Mouse (Mus musculus) spleen, postnatal 36 days (tissue): ENCODE data around the gene Nppb.
A peak's percentile ranks its signal among the peaks of the same experiment; 100 is the strongest.

ENCODE experiments used
- DNase-seq, 2 experiments: peaks; one replicate each; pipeline ENCODE4 v3.0.0; 2022; ENCODE audit warnings: low spot score in 2 of 2, mixed read lengths in 1 of 2

The Nppb gene

DNA sequence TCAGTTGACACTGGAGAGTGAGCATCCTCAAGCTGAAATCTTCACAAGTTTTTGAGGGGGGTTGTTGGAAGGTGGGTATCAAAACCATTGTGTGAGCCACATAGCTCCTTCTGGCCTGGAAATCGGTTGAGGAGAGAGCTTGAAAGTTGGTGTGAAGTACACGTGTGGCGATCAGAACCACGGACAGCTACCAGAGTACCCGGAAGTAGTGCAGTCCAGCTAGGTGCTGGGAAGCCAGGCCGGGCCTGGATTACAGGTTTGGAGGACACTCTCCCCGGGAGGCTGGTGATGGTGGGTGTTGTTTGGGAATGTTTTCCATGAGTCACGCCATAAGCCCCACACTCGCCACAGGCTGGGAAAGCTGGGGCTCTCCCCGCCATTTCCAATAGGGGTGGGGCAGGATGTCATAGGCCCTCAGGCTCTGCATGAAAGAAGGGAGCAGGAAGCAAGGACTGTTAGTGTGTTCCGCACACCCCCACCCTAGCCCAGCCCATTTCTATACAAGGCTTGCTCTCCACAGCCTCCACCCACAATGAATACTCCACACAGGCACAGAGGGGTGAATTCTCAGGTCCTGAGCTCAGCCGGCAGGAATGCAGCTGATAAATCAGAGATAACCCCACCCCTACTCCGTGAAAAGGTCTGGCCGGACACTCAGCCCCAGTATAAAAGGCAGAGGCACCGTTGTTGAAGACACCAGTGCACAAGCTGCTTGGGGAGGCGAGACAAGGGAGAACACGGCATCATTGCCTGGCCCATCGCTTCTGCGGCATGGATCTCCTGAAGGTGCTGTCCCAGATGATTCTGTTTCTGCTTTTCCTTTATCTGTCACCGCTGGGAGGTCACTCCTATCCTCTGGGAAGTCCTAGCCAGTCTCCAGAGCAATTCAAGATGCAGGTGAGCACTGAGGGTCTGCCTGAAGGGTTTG, at the start of gene Nppb:
Gene Nppb, plus strand, starts transcription at position 584 of the 928 bp plus-strand sequence.
- no peak for DNase-seq

DNA sequence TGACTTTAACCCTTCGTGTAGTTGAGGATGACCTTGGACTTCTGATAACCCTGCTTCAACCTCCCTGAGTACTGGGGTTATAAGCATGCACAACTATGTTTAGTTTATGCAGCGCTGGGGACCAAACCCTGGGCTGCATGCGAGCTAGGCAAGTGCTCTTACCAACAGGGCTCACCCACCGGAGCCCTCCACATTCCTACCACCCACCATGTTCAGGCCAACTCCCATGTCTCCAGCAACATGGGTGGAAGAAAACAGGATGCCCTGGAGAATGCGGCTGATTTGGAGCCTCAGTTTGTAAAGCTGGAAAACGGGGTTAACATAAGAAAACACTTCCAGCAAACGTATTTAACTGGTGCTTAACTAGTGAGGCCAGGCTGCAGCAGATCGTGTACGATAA, 49.7 kb upstream of the Nppb start:
- DNase-seq = no peak

DNA sequence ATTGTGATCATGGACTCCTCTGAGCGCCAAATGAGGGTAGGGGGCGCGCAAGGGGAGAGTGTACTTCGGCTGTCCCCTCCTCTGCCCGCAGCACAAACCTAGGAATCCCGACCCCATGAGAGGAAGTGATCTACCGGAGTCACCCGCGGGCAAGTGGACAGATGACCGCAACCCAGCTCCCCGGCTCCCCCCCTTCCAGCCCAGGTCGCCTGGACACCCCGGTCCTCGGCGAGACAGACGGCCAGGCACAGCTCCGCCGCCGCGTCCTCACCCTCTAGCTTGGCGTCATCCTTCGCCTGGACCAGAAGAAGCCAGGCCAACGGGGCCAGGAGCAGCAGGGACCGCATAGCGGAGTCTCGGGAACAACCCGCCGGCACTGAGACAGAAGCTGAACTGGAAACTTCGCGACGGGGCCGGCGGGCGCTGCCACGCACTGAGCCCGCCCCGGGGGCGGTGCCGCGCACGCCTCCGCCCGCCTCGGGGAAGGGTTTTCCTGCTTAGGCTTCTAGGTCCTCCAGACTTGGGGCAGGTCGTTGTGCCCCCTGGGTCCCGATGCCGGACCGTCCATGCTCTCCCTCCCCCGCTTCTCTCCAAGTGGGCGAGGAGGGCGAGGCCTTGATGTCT, 49.1 kb upstream of the Nppb start, which contains the start of gene Plod1:
Gene Plod1, minus strand, starts transcription at position 437 of the 624 bp plus-strand sequence.
- peak; percentile 77 to 79 for DNase-seq

DNA sequence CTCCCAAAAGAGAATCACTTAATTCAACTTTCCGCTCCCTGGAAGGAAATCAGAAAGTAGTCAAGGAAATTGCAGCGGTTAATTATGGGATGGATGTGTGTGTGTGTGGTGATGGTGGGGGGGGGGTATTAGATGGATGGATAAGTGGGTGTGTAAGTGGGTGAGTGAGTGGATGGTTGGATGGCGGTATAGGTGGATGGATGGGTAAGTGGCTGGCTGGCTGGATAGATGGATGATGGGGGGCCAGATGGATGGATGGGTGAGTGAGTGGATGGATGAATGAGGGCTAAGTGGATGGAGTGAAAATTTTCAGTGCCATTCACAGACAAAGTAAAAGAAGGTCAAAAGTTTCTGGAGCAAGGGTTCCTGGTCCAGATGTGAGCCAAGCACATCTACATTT, 48.6 kb upstream of the Nppb start:
- DNase-seq = no peak

DNA sequence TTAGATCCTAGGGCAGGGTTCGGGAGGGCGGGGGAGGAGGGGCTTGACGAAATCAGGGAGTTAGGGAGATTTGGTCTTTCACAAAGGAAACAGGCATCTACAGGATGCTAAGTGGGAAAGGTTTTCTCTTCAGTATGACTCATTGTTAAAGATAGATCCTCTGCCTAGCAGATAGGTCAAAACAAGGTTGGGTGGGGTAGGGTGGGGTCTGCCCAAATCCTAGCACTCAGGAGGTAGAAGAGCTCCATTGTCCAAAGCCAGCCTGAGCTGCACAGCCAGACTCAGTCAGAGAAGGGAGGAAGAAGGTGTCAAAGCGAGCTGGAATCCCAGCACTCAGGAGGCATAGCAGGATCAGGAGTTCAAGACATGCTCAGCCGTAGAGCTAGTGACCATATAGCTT, 48.1 kb upstream of the Nppb start:
- no peak for DNase-seq

DNA sequence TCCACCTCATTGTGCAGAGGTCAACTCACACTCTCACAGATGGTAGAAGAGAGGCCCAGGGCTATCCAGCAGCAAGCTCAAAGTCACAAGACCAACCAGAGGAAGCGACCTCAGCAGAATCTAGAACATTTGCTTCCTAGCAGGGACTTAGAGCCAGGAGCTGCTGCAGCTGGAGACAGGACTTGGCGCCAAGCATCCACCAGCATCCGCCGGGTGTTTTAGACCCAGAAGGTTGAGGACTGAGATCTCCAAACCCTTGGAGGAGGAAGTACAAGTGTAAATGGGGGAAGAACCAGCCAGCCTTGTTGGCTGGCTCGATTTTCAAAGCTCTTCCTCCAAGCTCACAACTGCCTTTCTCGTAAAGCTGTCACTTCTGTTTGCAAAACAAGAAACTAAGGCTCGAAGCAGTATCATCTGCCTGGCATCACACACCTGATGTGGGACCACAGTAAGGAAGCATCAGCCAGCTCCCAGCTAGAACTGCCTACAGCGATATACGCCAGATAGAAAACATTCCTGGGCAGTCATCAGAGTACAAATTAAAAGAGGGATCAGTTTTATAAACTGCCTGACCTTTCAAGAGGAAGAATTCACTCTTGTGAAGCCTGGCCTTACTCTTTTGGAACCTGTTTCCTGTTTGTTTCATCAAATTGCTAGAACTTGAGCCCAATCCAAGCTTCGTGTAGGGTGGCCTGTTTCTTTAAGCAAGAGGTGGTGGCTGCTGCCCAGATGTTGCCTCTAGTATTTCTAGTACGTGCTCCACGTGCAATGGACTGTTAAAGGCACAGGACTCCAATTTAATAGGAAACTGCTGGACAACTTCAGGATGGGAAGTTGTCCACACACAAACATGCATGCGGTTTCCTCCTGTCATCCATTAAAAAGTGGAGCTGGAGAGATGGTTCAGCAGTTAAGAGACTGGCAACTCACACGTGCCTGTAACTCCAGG, 47.2 kb upstream of the Nppb start:
- DNase-seq = no peak

DNA sequence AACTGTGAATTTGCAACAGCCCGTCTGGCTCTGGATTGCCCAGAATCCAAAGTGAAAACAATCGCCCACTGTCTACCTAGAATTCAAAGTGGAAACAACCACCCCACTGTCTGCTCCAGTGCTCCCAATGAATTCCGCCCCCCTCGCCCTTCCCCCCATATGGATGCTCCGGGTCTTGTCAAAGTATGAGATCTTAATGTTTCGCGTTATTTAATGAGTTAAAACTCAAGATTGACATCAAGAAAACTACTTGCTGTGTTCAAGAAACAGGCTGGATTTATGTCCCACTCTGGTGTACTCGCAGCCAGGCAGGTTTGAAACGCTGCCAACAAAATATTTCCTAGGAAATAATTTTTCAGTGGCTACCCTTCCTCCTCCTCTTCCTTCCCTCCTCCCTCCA, 45.5 kb upstream of the Nppb start:
- DNase-seq = no peak

DNA sequence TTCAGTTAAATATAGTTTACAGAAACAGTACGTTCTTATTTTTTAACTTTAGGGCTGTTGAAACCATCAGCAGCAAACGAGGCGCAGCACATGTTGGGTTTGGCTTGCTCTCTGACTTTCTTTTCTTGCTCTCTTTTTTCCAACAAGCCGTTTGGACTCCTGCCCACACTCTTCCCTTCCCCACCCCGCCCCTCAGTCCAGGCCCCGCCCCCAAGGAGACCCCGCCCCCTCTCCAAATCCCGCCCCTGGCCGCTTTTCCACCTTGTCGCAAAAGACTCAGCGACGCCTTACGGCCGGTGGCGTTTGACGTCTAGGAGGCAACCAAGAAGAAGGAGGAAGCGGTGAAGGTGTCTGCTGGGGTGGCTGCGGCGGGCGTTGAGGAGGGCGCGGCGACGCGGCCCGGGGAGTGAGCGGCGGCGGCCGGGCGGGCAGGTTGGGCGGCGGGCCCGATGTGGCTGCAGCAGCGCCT, 45.0 kb upstream of the Nppb start, which contains the start of gene 2510039O18Rik:
Gene 2510039O18Rik, plus strand, starts transcription at position 320 of the 469 bp plus-strand sequence.
- peak; percentile 83 to 88 for DNase-seq

DNA sequence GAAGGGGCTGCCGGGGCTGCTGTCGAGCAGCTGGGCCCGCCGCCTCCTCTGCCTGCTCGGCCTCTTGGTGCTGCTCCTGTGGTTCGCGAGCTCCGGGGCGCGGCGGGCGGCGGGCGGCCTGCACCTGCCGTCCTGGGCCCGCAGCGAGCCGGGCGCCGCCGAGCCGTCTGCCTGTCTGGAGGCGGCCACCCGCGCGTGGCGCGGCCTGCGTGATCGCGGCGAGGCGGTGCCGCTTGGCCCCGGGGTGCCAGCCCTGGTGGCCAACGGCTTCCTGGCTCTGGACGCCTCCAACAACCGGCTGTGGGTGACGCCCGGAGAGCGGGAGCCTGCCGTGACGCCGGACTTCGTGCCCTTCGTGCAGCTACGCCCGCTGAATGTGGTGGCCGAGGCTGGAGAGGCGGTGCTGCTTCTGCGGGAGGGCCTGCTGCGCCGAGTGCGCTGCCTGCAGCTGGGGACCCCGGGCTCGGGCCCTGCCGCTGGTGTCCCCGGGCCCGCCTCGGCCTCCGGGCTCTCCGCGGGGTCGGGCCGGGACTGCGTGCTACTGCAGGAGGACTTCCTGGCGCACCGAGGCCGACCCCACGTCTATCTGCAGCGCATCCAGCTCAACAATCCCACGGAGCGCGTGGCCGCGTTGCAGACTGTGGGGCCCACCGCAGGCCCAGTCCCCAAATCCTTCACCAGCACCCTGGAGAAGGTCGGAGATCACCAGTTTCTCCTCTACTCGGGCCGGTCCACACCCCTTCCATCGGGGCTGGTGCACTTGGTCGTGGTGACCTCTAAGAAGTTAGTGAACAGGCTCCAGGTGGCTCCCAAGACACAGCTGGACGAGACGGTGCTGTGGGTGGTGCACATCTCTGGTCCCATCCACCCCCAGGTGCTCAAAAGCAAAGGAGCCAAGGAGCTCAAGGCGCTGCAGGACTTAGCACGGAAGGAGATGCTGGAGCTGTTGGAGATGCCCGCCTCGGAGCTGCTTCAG, 44.3 kb upstream of the Nppb start:
- peak in 1 of 2 experiments; percentile 17 for DNase-seq

DNA sequence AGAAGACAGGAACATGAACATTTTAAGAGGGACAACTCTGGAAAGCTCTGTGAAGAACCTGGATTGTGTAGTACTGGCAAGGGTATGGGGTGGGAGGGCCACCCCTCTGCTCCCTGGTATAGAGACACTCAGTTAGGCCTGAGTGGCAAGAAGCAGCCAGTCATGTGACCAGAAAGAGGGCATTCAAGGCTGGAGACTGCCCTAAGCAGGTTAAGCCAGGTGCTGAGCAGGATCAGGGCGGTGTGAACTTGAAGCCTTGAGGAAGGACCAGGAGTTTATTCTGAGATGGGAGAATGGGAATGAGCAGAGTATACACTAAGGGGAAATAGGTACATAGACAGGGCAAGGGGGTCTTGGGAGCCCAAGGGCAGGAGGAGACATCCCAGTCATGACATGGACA, 42.6 kb upstream of the Nppb start:
- no peak for DNase-seq

DNA sequence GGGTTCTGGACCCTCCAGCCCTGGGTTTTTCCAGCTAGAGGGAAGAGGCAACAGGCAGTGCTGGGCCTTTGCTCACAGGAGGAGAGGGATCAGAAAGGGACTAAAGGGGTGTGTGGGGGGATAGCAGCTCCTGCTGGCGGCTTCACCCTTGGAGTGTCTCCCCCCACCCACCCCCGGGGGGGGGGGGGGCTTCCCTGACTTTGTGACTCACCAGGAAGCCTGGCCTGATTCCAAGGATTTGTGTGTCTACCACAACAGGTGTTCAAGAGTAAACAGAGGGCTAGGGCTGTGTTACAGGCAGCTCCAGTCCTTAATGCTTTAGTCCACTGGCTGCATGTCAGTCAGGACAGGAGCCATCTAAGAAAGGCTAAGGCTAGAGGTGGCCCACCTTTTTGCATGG, 38.1 kb upstream of the Nppb start:
- no peak for DNase-seq

DNA sequence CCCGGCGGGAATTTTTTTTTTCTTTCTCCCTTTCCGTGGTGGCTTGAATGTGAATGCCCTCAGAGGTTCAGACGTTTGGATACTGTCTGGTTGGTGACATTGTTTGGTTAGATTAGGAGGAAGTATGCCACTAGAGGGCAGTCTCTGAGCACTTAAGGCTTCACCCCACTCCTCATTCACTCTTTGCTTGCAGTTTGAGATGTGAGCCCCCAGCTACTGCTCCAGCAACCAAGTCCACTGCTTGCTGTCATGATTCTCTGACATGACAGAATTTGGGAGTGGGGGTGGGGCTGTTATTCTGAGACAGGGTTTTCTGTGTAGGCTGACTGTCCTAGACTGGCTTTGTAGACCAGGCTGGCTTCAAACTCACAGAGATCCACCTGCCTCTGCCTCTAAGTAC, 32.0 kb upstream of the Nppb start:
- no peak for DNase-seq

DNA sequence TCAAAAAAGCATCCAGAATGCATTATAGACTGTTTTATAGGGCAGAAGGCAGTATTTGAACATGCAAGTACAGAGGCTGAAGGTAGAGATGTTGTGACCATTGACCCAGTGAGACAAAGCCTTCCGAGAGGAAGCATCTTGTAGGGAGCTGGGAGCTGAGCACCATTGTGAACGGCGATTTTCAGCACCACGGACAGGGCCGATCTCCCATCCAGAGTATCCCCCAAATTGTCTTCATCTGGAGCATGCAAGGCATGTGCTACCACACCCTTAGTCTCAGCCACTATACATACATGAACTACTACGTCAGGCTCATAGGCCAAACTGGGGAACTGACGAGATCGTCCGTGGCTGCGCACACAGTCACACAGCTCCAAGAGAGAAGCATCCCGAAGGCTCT, 28.4 kb upstream of the Nppb start:
- no peak for DNase-seq

DNA sequence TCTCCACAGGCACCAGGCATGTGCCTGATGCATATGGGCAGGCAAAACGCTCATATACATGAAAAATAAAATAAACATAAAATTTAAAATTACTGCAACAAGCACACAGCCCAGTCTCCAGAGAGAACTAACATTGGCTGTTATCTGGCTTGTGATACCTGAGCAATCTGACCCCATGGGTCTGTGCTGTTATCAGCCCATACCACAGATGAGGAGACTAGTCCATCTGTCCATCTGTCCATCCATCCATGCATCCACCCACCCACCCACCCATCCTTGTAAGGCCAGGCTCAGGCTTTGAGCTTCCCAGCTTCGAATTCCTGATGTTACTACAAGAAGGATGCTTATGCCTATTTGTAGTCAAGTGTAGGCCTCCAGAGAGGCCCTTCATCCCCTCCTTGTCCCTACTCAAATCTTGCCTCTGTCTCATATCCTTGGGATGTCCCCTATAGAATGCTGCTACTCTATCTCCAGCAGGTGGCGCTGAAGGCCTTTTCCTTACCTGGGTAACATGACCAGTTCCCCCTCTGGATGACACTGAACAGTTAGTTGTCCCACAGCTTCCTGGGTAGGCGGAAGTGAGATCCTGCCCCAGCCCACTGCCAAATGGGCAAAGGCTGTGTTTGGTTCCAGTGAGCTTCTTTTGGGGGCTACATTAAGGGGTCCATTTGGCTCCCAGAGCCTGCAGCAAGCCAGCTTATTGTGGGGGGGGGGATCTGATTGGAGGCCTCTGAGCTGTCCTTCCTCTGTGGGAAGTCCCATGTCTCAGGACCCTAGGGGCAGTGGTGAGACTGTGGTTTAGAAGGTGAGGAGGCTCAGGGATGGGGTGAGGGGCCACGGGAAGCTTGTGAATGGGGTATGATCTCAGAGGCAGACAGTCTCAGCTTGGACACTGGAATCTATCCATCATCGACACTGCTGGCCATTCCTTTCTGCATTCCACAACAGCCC, 25.4 kb upstream of the Nppb start:
- peak; percentile 16 to 52 for DNase-seq

DNA sequence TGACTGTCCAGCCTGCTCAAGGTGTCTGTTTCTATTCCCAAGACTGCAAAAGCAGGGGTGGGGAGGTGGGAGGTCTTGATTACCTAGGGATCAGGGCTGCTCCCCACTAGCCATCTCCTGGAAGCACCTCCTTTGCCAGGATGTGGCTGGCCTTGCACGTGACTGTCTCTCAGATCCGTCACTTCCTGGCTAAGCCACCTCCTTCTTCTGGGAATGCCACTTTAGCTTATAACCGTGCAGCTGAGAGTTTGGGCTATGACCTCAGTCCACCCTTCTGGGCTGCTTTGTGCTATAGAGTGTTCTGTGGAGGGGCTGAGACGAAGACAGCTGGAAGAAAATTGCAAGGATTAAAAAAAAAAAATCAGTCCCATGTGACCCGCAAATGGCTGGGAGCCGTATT, 22.8 kb upstream of the Nppb start:
- no peak for DNase-seq

DNA sequence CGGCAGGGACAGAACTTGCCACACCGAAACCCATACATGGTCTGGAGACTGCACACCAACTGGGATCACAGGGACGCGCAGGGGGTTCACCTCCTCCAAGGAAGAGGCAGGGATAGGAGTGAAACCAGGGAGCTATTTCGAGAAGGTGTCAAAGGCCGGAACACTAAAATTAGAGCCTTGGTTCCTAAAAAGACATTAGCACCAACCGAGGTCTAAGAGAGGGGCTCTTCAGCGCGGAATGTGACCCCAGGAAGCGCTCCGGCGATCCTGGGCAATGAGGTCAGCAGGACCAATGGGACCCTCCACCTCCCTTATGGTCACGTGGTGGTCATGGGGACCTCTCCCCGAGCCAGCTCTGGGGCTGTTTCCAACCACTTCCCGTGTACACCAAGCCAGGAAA, 22.0 kb upstream of the Nppb start:
- no peak for DNase-seq

DNA sequence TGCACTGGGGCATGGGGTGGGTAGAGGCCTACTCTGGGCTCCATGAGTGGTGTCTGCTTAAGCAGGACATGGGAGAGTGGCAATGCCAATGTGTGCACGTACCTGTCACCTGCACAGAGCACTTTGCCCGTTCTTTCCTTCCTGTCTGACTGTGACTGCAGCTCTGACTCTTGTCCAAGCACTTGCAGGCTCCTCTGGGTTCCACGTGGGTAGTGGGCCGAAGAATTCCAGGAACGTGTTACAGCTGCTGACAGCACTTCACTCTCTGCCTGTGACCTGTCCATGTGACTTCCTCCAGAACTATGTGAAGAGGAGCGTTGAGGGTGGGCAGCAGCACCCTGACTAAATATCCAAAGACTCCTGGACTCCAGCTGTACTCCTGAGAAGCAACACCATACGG, 19.9 kb upstream of the Nppb start:
- no peak for DNase-seq

DNA sequence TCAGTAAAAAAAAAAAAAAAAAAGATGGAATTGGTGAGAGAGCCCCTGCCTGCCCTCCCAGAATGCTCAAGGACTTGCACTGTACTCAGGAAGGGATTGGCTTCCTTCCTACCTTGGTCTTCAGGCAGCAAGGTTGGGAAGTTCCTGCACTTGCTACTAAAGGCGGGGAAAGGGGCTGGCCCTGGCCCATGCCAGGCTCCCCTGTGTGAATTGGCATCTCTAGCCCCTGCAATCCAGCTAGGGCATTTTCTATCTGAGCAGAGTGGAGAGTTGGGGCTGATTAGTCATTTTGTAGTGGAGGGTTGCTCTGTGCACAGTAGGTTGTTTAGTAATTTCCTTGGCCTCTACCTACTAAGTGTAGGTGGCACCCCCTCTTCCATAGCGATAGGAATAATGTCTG, 16.8 kb upstream of the Nppb start:
- DNase-seq = no peak

DNA sequence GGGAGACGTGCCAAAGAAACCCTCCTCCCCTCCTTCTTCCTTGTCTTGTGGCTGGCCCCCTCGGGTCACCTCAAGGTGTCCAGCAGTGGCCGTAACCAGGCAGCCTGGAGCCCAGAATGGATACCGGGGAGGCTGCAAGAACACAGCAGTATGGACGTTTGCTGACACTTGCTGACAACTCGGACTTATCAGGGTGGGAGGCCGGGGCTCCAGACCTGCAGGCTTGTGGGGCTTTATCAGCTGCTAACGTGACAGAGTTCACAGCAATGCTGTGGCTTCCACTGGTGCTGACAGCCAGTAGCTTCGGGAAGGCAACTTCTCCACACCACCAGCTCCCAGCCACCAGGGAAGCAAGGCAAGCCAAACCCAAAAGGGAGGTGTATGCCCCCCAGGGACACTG, 16.3 kb upstream of the Nppb start:
- no peak for DNase-seq
